Mouse (Mus musculus) fat pad, adult 2 months (tissue): ENCODE measurements at regions not wholly inside any gene's neighbourhood (a gene's known extent, or its start where the extent isn't known, plus 50 kb on each side); places are given as distances from the start of the nearest gene placed in this dataset.
"Not testable (repeated sequence)": the region's sequence is repeated elsewhere in the genome, so short reads cannot be mapped to it uniquely, and the experiment has no call there.

Experiments used
- DNase-seq: peaks from one replicate; pipeline ENCODE4 v3.0.0-alpha.2; 2011; ENCODE audit warnings: low read depth, low spot score; ENCODE audit errors: extremely low read depth

DNA sequence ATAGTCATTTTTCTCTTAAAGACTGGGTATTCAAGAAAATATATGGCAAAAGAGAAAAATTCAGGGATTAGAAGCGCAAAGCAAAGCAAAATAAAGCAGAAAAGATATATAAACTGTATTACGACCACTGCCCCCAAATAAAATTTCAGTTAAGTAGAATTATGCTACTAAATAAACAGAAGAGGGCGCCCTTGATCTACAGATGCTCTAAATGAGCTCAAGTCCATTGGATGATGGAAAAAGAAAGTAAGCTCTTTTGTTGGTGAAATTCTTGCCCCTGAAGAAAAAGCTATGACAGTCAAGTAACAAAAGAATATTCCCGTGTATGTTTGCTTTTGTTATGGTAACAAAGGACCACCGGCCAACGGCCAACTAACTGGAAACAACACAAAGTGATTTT is 165.5 kb upstream of the Stk26 start:
- DNase-seq: peak; percentile 3

DNA sequence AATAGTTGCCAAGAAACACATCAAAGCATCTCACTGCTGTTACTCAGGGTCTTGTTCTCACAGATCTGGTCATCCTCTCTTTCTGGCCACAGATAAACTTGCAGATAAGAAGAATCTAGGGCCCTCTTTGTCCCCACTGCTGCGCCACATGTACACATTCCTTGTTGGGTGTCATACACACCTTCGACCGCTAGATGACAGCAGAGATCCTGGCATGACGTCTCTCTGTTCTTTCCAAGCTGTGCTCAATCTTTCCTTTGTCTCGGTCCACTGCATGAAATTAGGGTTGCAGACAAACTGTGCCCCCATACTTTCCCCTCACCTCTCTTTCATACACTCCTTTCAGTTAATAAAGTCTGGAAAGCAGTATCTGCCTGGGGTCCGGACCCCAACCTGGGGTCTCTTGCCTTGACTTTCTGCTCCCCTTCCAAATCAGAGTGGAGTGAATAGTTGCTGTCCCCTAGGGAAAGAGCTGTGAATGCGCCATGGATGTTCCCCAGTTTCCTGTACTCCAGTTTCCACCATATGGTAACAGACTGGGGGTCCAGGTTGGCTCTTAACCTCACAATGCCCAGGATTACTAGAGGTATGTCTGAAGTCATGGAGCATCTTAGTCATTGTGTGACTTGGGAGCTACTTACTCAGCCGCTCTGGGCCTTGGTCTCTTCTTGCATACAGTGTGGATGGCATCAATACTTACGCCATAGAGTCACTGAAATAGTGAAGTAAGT is 182.8 kb upstream of the Stk26 start:
- no peak for DNase-seq

DNA sequence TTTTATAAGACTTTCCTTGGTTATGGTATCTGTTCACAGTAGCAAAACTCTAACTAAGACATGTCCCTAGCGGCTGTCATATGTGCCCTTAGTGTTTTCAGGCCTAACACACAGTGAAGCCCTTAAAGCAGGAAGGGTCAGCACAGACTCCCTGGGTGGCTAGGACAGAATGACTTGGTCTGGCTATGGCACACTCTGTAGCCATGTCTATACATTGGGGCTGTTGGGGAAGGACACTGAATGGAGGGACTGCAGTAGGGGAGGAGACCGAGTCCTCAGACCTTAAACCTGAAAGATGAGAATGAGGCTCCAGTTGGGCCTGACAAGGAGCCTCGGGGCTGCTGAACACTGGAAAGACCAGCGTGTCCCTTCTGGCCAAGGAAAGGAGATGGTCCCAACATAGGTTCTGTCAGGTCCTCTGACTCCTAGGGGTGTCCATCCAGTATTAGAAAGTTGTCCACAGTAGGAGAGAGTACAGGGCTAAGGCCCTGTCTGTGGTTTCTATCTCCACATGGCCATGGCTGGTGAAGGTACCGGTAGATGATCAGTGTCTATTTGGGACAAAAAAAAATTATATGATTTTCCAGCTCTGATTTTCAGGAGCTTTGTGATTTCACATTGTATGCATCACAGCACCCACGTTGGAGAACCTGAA is 183.5 kb upstream of the Stk26 start:
- DNase-seq: no peak

DNA sequence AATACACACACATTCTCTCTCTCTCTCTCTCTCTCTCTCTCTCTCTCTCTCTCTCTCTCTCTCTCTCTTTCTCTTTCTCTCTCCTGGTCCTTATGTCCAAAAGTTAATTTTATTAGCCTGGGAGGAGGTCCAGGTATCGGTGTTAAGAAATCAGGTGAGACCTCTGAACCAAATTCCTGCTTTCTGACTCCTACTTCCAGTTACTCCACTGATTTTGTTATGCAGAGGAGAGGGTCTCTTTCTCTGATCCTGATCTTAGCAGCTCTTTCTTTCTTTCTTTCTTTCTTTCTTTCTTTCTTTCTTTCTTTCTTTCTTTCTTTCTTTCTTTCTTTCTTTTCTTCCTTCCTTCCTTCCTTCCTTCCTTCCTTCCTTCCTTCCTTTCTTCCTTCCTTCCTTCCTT is 185.5 kb upstream of the Stk26 start:
- DNase-seq: not testable (repeated sequence)

DNA sequence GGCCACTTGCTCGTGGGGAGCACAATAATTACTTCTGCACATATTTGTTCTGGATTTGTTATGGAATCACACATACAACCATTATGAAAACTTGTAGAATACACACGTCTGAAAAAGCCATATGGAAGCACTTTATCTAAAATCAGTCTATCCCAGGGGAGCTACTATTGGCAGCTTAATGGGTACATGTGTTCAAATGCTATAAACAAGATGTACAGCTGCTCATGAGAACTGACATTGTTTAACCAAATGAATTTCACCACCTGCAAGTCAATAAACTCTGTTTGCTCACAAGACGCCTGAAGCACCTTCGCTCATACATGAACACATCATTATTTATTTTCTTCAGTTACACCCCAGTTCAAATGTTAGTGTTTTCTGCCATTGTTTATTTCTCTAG is 199.5 kb upstream of the Stk26 start:
- DNase-seq: no peak

DNA sequence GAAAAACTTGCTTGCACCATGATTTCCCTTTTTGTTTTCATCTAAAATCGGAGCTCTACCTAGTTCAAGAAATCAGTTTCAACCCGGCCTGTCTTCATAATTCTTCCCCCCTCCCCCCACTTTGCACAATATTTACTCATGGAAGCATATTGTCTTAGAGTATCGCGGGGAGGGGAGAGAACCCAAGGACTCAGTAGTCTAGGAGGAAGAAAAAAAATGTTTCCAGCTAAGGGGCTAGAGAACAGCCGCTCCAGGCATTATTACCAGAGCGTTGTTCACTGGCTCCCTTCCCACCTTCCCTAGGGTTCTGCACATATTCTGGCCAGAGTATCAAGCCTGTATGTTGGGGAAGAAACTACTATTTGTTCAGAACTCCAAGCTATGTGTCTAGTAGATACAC is 205.2 kb upstream of the Stk26 start:
- DNase-seq: no peak

DNA sequence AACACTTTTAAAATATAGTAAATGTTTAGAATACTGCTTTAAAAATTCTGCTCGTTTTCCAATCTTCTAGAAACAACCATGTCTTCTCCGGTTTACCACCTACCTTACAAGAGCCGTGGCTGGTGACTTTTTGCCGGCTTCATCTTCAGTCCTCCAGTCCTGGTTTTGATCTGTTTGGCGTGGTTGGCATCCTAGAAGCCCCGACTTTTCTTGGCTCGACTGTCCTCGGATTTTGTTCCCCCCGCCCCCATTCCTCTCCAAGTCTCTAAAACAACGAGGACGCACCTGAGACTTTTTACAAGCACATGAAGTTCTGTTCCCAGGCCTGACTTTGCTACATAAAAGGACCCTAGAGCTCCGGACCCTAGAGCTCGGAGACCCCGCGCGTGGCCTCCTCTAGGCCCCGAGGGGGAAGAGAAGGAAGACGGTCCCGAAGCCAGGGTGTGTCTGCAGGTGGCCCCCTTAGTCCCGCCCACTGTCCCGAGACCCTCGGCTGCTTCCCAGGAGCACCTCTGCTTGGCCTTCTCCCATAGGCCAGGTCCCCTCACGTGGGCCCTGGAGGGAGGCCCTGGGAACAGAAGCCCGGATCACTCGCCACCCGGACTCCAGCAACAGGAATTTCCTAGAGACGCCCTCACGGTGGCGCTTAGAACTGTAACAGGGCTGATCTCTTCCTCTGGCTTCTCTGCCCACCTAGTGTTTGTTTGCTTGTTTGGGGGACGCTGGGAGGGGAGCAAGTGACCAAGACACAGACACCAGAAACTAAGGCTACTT is 205.8 kb upstream of the Stk26 start:
- DNase-seq: no peak

DNA sequence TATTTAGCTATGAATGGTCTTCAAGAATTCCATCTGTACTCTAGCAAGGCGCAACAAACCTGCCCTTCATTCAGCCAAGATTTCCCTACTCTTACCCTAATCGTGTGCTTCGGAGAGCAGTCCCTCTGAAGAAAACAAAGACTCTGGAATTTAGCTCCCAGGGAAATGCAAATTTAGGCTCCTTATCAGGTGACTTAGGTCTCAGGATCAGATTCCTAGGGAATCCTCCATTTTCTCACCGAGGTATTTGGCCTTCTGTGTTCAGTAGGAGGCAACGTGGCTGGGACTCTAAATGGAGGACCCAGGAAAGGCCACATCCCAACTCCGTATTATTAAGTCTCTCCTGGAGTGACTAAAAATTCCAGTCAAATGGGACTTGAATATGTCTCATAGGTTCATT is 204.2 kb upstream of the Olfr1324 start:
- no peak for DNase-seq

DNA sequence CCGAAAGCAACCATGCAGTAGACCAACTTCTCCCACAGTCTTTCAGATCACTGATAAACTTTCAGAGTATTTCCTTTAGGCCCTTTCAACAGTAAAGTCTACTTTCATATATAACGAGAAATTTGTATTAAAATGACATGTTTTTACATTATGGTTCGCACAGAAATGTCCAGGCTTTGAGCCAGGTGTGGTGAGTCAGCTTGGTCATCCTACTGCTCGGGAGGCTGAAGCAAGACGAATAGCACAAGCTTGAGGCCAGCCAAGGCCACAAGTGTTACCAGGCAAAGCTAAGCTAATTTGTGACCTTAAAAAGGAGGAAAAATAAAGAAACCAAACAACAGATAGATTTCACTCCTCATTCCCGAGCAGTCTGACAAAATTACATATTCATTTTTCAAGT is 197.0 kb upstream of the Olfr1324 start:
- no peak for DNase-seq

DNA sequence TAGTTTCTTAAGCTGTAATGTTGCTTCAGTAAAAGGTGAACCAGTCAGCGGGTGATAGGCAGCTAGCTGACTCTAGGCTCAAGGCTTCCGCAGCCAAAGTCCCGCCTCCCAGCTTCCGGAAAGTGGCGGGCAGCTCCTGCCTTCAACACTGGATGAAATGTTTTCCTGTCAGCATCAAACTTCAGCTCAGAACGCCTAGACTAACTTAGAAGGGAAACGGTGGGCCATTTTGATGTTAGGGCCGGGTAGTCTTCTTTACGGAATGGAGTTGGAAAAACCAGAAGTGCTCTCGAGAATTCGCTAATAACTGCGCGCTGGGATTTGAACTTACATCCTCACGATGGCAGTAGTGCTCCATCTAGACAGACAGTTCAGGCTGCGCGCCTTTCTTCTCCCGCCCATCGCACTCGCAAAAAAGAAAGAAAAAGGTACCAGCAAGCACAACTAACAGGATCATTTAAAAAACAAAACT is 194.7 kb upstream of the Olfr1324 start:
- no peak for DNase-seq

DNA sequence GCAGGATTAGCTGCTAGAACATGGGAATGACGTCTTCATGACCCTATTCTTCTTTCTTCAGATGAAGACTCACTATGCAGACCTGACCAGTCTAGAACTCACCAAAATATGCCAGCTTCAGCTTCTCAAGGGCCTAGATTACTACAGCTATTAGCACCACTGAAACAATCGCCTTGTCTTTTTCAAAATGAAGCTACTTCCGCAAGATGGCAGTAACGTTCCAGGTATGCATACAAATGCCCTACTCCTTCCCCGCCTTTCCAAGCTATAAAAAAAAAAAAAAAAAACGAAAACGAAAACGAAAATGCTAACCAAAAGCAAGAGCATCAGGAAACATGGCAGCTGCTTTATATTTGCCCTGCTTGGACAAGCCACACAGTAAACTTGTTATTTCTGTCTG is 192.6 kb upstream of the Olfr1324 start:
- no peak for DNase-seq

DNA sequence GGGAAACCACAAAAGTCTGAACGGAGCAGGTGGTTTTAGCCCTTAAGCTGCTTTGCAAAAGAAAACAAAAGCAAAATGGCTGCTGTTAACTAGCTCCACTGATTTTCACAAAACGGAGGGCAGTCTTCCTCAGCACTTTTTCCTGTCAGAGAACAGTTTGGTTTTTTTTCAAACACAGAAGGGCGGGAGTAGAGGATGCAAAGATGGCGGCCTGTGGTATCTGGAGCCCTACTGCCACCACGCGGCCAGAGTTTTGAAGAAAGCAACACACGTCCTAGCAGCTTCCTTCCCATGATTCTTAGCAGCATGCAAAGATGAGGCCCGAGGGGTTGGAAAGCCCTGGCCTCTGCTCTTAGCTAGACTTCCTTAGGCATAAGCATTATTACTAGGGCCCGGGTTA is 191.6 kb upstream of the Olfr1324 start:
- no peak for DNase-seq

DNA sequence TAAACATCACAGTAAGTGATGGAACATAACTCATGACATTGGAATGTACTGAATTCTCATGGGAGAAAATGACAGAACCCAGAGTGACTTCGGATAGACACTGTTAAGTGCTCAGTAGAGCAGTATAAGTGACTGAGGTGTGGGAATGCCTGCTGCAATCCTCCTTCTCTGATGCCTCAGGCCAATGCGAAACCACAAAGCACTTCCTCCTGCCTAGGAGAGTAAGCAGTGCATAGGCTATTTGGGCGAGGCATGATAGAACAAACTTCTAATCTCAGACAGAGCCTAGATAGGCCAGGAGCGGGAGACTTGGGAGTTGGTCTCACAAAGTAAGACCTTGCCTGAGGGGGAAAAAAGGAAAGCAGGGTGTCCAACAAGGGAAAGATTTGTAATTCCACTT is 190.6 kb upstream of the Olfr1324 start:
- DNase-seq: no peak

DNA sequence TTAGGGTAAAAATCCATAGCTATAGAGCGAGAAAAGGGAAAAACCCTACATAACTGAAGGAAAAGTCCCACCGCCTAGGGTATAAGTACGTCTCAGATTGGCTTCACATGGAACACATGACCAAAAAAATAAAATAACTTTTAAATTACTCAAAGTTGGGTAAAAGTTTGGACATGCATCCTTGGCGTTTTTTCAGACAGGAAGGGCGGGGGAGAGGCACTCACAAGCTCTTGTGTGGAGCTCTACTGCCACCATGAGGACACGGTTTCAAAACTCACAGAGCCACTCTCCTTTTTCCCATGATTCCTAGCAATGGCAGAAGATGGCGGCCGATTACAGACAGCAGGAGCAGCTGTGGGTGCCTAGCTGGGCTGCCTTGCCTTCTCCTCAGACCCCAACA is 188.6 kb upstream of the Olfr1324 start:
- not testable (repeated sequence) for DNase-seq

DNA sequence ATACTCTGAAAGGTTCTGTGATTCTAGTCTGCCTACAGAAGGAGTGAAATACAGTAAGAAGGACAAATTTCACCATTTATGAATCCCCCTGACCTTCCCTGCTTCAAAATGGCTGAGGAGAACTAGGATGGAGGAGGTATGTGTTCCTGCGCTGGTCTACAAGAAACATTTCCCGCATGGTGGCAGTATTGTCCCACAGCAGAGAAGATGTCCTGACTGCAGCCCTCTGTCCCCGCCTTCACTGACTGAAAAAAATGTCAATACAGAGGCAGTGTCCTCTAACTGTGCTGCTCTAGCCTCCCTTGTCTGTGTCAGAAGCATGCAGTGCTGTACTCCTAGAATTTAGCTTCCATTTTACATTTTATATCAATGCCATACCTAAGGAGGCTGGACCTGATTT is 186.6 kb upstream of the Olfr1324 start:
- not testable (repeated sequence) for DNase-seq

DNA sequence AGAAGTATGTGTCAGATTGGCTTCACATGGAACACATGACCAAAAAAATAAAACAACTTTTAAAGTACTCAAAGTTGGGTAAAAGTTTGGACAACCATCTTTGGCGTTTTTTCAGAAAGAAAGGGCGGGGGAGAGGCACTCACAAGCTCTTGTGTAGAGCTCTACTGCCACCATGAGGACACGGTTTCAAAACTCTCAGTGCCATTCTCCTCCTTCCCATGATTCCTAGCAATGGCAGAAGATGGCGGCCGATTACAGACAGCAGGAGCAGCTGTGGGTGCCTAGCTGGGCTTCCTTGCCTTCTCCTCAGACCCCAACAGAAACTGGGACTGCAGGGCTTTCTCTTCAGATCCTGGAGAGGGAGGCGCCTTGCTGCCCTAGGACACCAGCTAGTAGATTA is 186.1 kb upstream of the Olfr1324 start:
- not testable (repeated sequence) for DNase-seq

DNA sequence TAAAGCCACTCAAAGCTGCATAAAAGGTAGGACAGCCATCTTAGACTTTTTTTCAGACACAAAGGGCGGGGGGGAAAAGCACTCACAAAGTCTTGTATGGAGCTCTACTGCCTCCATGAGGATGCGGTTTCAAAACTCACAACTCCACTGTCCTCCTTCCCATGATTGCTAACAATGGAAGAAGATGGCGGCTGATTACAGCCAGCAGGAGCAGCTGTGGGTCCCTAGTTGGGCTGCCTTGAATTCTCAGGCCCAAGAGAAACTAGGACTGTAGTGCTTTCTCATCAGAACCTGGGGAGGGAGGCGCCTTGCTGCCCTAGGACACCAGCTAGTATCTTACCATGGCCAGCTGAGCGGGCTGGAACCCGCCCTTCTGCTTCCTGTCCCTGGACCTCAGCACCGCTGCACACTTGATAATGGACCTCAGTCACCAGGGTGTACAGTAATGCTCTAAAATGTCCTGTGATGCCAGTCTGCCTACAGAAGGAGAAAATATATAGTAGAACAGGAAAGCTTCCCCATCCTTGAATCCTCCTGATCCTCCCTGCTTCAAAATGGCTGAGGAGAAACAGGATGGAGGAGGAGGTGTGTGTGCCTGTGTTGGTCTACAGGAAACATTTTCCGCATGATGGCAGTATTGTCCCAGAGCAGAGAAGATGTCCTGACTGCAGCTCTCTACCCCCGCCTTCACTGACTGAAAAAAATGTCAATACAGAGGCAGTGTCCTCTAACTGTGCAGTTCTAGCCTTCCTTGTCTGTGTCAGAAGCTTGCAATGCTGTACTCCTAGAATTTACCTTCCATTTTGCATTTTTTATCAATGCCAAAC is 183.7 kb upstream of the Olfr1324 start:
- no peak for DNase-seq

DNA sequence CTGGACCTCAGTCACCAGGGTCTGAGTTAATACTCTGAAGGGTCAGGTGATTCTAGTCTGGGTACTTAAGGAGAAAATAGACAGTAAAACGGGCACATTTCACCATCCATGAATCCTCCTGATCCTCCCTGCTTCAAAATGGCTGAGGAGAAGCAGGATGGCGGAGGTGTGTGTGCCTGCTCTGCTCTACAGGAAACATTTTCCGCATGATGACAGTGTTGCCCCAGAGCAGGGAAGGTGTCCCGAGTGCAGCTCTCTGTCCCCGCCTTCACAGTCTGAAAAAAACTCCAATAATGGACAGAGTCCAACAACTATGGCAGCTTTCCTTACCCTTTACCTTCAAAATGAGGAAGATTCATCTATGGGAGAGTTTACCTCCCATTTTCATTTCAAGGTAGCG is 179.8 kb upstream of the Olfr1324 start:
- DNase-seq: not testable (repeated sequence)

DNA sequence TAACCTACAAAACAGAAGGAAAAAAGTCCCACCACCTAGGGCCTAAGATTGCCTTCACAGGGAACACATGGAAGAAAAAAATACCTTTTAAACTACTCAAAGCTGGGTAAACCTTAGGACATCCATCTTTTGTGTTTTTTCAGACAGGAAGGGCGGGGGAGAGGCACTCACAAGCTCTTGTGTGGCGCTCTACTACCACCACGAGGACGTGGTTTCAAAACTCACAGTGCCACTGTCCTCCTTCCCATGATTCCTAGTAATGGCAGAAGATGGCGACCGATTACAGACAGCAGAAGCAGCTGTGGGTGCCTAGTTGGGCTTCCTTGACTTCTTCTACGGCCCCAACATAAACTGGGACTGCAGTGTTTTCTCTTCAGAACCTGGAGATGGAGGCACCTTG is 179.3 kb upstream of the Olfr1324 start:
- no peak for DNase-seq

DNA sequence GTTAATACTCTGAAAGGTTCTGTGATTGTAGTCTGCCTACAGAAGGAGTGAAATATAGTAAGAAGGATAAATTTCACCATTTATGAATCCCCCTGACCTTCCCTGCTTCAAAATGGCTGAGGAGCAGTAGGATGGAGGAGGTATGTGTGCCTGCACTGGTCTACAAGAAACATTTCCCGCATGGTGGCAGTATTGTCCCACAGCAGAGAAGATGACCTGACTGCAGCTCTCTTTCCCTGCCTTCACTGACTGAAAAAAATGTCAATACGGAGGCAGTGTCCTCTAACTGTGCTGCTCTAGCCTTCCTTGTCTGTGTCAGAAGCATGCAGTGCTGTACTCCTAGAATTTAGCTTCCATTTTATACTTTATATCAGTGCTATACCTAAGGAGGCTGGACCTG is 177.2 kb upstream of the Olfr1324 start:
- DNase-seq: not testable (repeated sequence)

DNA sequence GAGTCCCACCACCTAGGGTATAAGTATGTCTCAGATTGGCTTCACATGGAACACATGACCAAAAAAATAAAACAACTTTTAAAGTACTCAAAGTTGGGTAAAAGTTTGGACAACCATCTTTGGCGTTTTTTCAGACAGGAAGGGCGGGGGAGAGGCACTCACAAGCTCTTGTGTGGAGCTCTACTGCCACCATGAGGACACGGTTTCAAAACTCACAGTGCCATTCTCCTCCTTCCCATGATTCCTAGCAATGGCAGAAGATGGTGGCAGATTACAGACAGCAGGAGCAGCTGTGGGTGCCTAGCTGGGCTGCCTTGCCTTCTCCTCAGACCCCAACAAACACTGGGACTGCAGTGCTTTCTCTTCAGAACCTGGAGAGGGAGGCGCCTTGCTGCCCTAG is 176.7 kb upstream of the Olfr1324 start:
- DNase-seq: not testable (repeated sequence)
